Mouse (Mus musculus): ENCODE measurements at regions not wholly inside any gene's neighbourhood (a gene's known extent, or its start where the extent isn't known, plus 50 kb on each side); places are given as distances from the start of the nearest gene placed in this dataset.

DNA sequence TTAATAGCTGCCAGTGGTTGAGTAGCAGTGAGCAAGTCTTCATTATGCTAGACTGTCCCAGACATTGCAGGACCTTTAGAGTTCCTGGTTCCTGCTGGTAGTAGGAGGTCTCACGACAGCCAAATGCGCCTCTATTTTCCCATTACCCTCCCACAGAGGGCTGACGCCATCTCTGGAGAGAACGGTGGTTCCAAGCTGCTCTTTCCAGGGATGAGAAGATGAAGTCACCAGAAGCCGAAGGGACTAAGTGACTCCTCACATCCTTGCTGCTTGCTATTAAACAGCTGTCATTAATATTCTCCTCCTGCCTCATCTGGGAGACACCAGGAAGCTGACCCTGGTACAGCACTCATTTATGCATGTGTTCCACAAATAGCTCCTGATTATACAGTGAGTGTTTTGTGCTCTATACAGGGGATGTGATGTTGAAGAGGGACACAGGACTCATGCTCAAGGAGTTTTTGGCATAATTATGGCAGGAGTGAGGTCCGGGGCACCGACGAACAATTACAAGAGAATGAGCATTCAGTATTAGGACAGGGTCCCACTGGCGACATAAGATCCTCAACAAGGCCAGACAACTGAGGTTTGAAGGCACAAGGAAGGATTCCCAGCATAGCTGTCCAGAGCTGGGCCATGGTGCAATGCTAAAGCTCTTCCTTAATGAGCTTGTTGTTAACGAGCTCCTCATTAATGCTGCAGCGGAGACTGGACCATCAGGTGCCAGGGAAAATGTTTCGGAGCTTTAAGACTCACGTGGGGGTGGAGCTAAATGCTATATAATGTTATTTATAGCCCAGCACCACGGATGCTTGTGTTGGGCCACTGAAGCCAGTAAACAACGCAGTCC lies 145.6 kb downstream of the Kit start:
- no peaks in the 10 kb centered on the region for H3K27me3 ChIP-seq
- no peak overlapping the region for H3K4me2 ChIP-seq (replicated peaks)
- H3K9ac ChIP-seq: no peak overlapping the region
- H3K9me3 ChIP-seq (replicated peaks): no peaks in the 10 kb centered on the region
- WGBS: 72% methylated on average over 15 of the region's 15 CpGs
- ATAC-seq (ENCODE audit: low FRiP score): no peak
- no peak overlapping the region for H3K4me3 ChIP-seq
- H3K4me1 ChIP-seq: peaks cover 8% of the 10 kb centered on the region; the same call in 1 of the 2 replicates
- no peaks in the 10 kb centered on the region for H3K36me3 ChIP-seq
- H3K27ac ChIP-seq: no peak overlapping the region

DNA sequence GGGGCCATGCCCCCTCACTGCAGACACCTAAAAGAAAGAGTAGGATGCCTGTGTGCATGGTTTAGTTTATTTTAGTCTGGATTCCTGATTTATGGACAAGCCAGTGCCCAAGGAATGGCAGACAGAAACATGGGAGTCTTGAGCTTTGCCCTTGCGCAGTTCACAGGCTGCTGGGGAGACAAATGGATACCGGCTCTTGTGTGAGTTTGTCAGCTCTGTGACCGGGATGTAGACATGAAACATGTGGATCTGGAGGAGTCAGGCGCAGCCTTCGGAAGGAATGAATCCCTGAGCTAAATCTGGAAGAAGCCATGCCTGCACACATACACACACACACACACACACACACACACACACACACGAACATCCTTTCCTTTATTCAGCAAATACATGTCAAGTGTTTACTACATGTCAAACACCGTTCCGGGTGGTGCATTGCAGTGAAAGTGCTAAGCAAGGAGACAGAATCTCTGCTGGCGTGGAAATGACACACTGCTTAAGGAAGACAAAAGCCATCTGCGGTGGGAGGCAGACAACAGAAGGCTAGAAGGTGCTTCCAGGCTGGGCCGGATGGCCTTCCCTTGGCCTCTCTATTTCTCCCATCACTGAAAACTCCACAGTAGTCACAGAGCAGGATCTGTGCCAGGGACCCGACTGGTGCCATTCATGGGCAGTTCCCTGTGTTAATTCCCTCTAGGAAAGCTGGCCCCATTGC lies 144.0 kb downstream of the Kit start:
- Histone ChIP-seq H3K4me3 (no peak overlapping the region), H3K36me3 (no peaks in the 10 kb centered on the region), H3K27me3 (no peaks in the 10 kb centered on the region), H3K9ac (no peak overlapping the region), H3K4me1 (peaks cover 8% of the 10 kb centered on the region; the same call in 1 of the 2 replicates), H3K4me2 (replicated peaks) (no peak overlapping the region), H3K9me3 (replicated peaks) (no peaks in the 10 kb centered on the region), H3K27ac (no peak overlapping the region)
- WGBS: 76% methylated on average over 12 of the region's 12 CpGs
- no peak for ATAC-seq (ENCODE audit: low FRiP score)

All from hindbrain, embryonic 12.5 days (tissue).